Mouse (Mus musculus) stomach, postnatal 0 days (tissue): ENCODE measurements around the gene Stk10.

Experiments used
- CTCF ChIP-seq: IDR thresholded peaks from 2 replicates; pipeline ENCODE4 v1.5.1; 2016; ENCODE audit warnings: antibody characterized with exemption, low read depth, mild to moderate bottlenecking, moderate library complexity
- EP300 ChIP-seq: optimal IDR thresholded peaks from 2 replicates; pipeline ENCODE3; 2016; ENCODE audit warnings: antibody characterized with exemption

DNA sequence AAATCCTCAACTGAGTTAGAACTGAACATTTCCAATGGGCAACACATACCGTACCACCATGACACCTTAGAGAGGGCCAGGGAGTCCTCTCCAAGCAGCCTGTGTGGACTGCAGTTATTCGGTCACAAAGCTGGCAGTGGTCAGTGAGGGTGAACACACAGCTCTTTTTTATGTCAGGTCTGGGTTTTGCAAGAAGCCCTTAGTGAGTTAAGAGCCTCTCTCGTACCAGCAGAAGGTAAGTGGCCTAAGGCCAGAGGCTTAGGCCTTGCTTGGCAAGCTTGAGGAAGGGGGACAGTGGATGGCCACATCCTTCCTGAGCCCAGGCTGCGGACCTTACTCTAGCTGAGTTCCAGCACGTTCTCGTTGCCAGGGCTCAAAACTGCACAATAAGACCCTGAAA is 67.3 kb downstream of the Stk10 start:
- TF ChIP-seq CTCF (no peak), EP300 (no peak)
